Mouse (Mus musculus) liver, postnatal 0 days (tissue): Measurements from ENCODE around the gene Lrch1.

Experiments
- CTCF ChIP-seq: sonication (generic); IDR thresholded peaks from 2 replicates; pipeline ENCODE4 v1.5.1; 2016; ENCODE audit warnings: antibody characterized with exemption, low read depth
- EP300 ChIP-seq: IDR thresholded peaks from 2 replicates; pipeline ENCODE4 v1.6.1; 2016; ENCODE audit warnings: antibody characterized with exemption, low read depth, mild to moderate bottlenecking

DNA sequence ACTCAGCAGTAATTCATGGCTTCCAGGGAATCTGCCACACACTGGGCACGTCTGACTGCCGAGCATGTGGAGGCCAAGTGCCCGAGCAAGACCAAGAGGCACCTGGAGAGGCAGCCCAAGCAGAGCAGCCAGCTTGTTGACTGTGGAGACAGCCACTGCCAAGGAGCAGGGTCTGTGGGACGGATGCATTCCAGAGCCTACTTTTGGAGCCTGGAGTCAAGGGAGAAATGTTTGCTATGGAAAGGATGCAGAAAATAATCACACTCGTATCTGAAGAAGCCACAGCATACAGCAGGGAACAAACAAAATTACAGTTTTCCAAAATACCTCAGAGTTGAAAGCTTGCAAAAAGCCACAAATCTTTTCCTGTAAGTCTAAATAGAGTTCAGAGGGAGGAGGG, 70.4 kb downstream of the Lrch1 start:
- TF ChIP-seq EP300 (no peak), CTCF (no peak)
